Mouse (Mus musculus) liver, adult 2 months (tissue): ENCODE data around the gene Pate2. TPM values are rescaled to one million over a fixed set of nuclear protein-coding genes. Genes with fewer than 3 reads are reported as not detected.

Experiments
- DNase-seq: peaks from one replicate; pipeline ENCODE4 v3.0.0-alpha.2; 2011; ENCODE audit warnings: low read depth, low spot score; ENCODE audit errors: extremely low read depth
- H3K27ac ChIP-seq: fragments of 200-500 bp; replicated peaks from 2 replicates; pipeline ENCODE4 v1.5.1; 2012; ENCODE audit warnings: low read depth, mild to moderate bottlenecking, control low read depth, inconsistent platforms, low read length; ENCODE audit not compliant: insufficient read depth
- H3K27me3 ChIP-seq: fragments of 200-500 bp; 2 replicates; pipeline ENCODE4 v1.6.1; 2012; ENCODE audit warnings: mild to moderate bottlenecking, moderate library complexity, low read length, inconsistent platforms; ENCODE audit not compliant: control insufficient read depth, insufficient read depth
- H3K36me3 ChIP-seq: fragments of 200-500 bp; 2 replicates; pipeline ENCODE4 v1.6.1; 2012; ENCODE audit warnings: low read length, inconsistent platforms; ENCODE audit not compliant: control insufficient read depth, insufficient read depth
- H3K4me1 ChIP-seq: fragments of 200-500 bp; 2 replicates; pipeline ENCODE4 v1.6.1; 2011; ENCODE audit warnings: low read length; ENCODE audit not compliant: control insufficient read depth, insufficient read depth
- H3K4me3 ChIP-seq: fragments of 200-500 bp; 2 replicates; pipeline ENCODE4 v1.5.1; 2011; ENCODE audit warnings: low read depth, mild to moderate bottlenecking, control low read depth, low read length, moderate library complexity; ENCODE audit not compliant: insufficient read depth
- H3K79me2 ChIP-seq: fragments of 200-500 bp; 2 replicates; pipeline ENCODE4 v1.6.1; 2012; ENCODE audit warnings: inconsistent platforms, mild to moderate bottlenecking, low read length, moderate library complexity; ENCODE audit not compliant: control insufficient read depth, insufficient read depth
- H3K9ac ChIP-seq: fragments of 200-500 bp; 2 replicates; pipeline ENCODE4 v1.6.1; 2012; ENCODE audit warnings: low read depth, mild to moderate bottlenecking, control low read depth, inconsistent platforms, low read length
- CTCF ChIP-seq: fragments of 200-500 bp; IDR thresholded peaks from 2 replicates; pipeline ENCODE4 v1.5.1; 2011; ENCODE audit warnings: low read depth, low read length, control low read depth
- POLR2A ChIP-seq: fragments of 200-500 bp; IDR thresholded peaks from 2 replicates; pipeline ENCODE4 v1.6.1; 2011; ENCODE audit warnings: low read length, control low read depth; ENCODE audit not compliant: insufficient read depth; ENCODE audit errors: extremely low read depth
- WGBS: fragments of 180-500 bp; shearing (Covaris S2); methylation state at CpG from one replicate; pipeline ENCODE4 v1.1.7; 2018; 5-methylcytosine and 5-hydroxymethylcytosine counted together
- polyA plus RNA-seq: library from polyadenylated mRNA; depleted of rRNA; stranded (reverse); fragments of >200 nt; gene quantifications from 2 replicates; pipeline ENCODE4 v1.2.3, GENCODE M21; 2012; rRNA removed
- total RNA-seq: library from RNA; depleted of rRNA; stranded (reverse); fragments of >200 nt; gene quantifications from 2 replicates; pipeline ENCODE4 v1.2.3, GENCODE M21; 2014; rRNA removed

The Pate2 gene
- not detected in 2 replicates for total RNA-seq
- polyA plus RNA-seq, result 0.06 TPM in 1 of 2 replicates, not detected in the other

GRCm38 (mm10) chr9:35569571-35570534 lies at the start of gene Pate2, which contains the start of gene Hyls1:
Gene Pate2 (plus strand): TSS chr9:35570284.
Gene Hyls1 (minus strand): TSS chr9:35570398.
- Histone ChIP-seq H3K4me1 (no peaks in the 10 kb centered on the region), H3K9ac (peak within 1 kb of the TSS; percentile 79), H3K79me2 (no peaks in the 10 kb centered on the region), H3K27me3 (peaks cover 6% of the 10 kb centered on the region; the same call in 1 of the 2 replicates), H3K36me3 (peaks cover 21% of the 10 kb centered on the region), H3K27ac (0 out of 2 replicates have a peak within 1 kb of the TSS, but pooled peaks have one; percentile 24), H3K4me3 (peak within 1 kb of the TSS; percentile 78)
- WGBS, result under 1% methylated on average over 86 of the region's 86 CpGs
- TF ChIP-seq POLR2A, result peak; percentile 36; the same call in 1 of the 2 replicates
- TF ChIP-seq CTCF, result no peak; the same call in 1 of the 2 replicates
- DNase-seq, result peak; percentile 96

- peak; percentile 10 for DNase-seq
- Histone ChIP-seq H3K9ac (no peak overlapping the region), H3K4me1 (no peaks in the 10 kb centered on the region), H3K36me3 (no peaks in the 10 kb centered on the region), H3K27ac (no peak overlapping the region), H3K27me3 (no peaks in the 10 kb centered on the region), H3K79me2 (no peaks in the 10 kb centered on the region), H3K4me3 (no peak overlapping the region)
- 43% methylated on average over 6 of the region's 6 CpGs for WGBS
- TF ChIP-seq POLR2A, result no peak
- TF ChIP-seq CTCF, result no peak
These were observed 49.3 kb upstream of the Pate2 start for GRCm38 (mm10) chr9:35520631-35521348.

- DNase-seq, result no peak
- Histone ChIP-seq H3K4me1 (no peaks in the 10 kb centered on the region), H3K9ac (no peak overlapping the region), H3K79me2 (no peaks in the 10 kb centered on the region), H3K27me3 (no peaks in the 10 kb centered on the region), H3K36me3 (no peaks in the 10 kb centered on the region), H3K27ac (no peak overlapping the region), H3K4me3 (no peak overlapping the region)
- TF ChIP-seq CTCF, result no peak
- 84% methylated on average over 2 of the region's 2 CpGs for WGBS
These were observed 47.8 kb upstream of the Pate2 start for GRCm38 (mm10) chr9:35522241-35522640.

- no peaks in the 10 kb centered on the region for H3K79me2 ChIP-seq
- no peaks in the 10 kb centered on the region for H3K36me3 ChIP-seq
- H3K4me3 ChIP-seq, result no peak overlapping the region
- H3K4me1 ChIP-seq, result no peaks in the 10 kb centered on the region
- H3K27me3 ChIP-seq, result no peaks in the 10 kb centered on the region
- no peak overlapping the region for H3K27ac ChIP-seq
- WGBS, result 79% methylated on average over 1 of the region's 1 CpGs
- TF ChIP-seq POLR2A, result no peak
- TF ChIP-seq CTCF, result no peak
- H3K9ac ChIP-seq, result no peak overlapping the region
- DNase-seq, result no peak
These were observed 47.1 kb upstream of the Pate2 start for GRCm38 (mm10) chr9:35522821-35523515.

GRCm38 (mm10) chr9:35523541-35523940 lies 46.5 kb upstream of the Pate2 start:
- no peak for TF ChIP-seq CTCF
- TF ChIP-seq POLR2A, result no peak
- no peaks in the 10 kb centered on the region for H3K4me1 ChIP-seq
- no peak overlapping the region for H3K27ac ChIP-seq
- no peak overlapping the region for H3K9ac ChIP-seq
- H3K4me3 ChIP-seq, result no peak overlapping the region
- no peaks in the 10 kb centered on the region for H3K27me3 ChIP-seq
- no peaks in the 10 kb centered on the region for H3K36me3 ChIP-seq
- peak; percentile 1 for DNase-seq
- WGBS, result 66% methylated on average over 5 of the region's 5 CpGs
- no peaks in the 10 kb centered on the region for H3K79me2 ChIP-seq
